Mouse (Mus musculus): ENCODE results near the gene Abr.

Abr gene

GRCm38 (mm10) chr11:76520889-76521288, 101.2 kb downstream of the Abr start:
- in situ Hi-C loops (cut with MboI, MseI): loop anchor here (5.0 kb wide), 1 partner anchor 81 kb away; no protein-coding TSS in a partner anchor

GRCm38 (mm10) chr11:76518613-76519012, 103.5 kb downstream of the Abr start:
- in situ Hi-C loops (cut with MboI, MseI): no loop called here

- in situ Hi-C loops (cut with MboI, MseI): no loop called here
Measured at GRCm38 (mm10) chr11:76518125-76518524, 104.0 kb downstream of the Abr start.

GRCm38 (mm10) chr11:76516951-76517350, 105.2 kb downstream of the Abr start:
- in situ Hi-C loops (cut with MboI, MseI): no loop called here

GRCm38 (mm10) chr11:76515123-76515522, 107.0 kb downstream of the Abr start:
- in situ Hi-C loops (cut with MboI, MseI): no loop called here

- in situ Hi-C loops (cut with MboI, MseI): no loop called here
Measured at GRCm38 (mm10) chr11:76510977-76511376, 111.1 kb downstream of the Abr start.

GRCm38 (mm10) chr11:76509751-76510723, 112.1 kb downstream of the Abr start:
- in situ Hi-C loops (cut with MboI, MseI): loop anchor here (10.0 kb wide), 1 partner anchor 1155 kb away; no protein-coding TSS in a partner anchor

GRCm38 (mm10) chr11:76508831-76509595, 113.1 kb downstream of the Abr start:
- in situ Hi-C loops (cut with MboI, MseI): loop anchor here (10.0 kb wide), 1 partner anchor 1156 kb away; no protein-coding TSS in a partner anchor

GRCm38 (mm10) chr11:76508125-76508524, 114.0 kb downstream of the Abr start:
- in situ Hi-C loops (cut with MboI, MseI): loop anchor here (10.0 kb wide), 1 partner anchor 1157 kb away; no protein-coding TSS in a partner anchor

GRCm38 (mm10) chr11:76507302-76508124, 114.6 kb downstream of the Abr start:
- in situ Hi-C loops (cut with MboI, MseI): loop anchor here (10.0 kb wide), 1 partner anchor 1157 kb away; no protein-coding TSS in a partner anchor

- in situ Hi-C loops (cut with MboI, MseI): loop anchor here (10.0 kb wide), 1 partner anchor 1158 kb away; no protein-coding TSS in a partner anchor
Measured at GRCm38 (mm10) chr11:76506514-76507228, 115.4 kb downstream of the Abr start.

- in situ Hi-C loops (cut with MboI, MseI): loop anchor here (10.0 kb wide), 1 partner anchor 1160 kb away; no protein-coding TSS in a partner anchor
Measured at GRCm38 (mm10) chr11:76505106-76505505, 117.0 kb downstream of the Abr start.

GRCm38 (mm10) chr11:76504058-76504457, 118.1 kb downstream of the Abr start:
- in situ Hi-C loops (cut with MboI, MseI): loop anchor here (10.0 kb wide), 1 partner anchor 1161 kb away; no protein-coding TSS in a partner anchor

- in situ Hi-C loops (cut with MboI, MseI): loop anchor here (10.0 kb wide), 1 partner anchor 1165 kb away; no protein-coding TSS in a partner anchor
Measured at GRCm38 (mm10) chr11:76499987-76500386, 122.1 kb downstream of the Abr start.

GRCm38 (mm10) chr11:76499564-76499963, 122.5 kb downstream of the Abr start:
- in situ Hi-C loops (cut with MboI, MseI): no loop called here

- in situ Hi-C loops (cut with MboI, MseI): no loop called here
Measured at GRCm38 (mm10) chr11:76497769-76498152, 124.4 kb downstream of the Abr start.

- in situ Hi-C loops (cut with MboI, MseI): no loop called here
Measured at GRCm38 (mm10) chr11:76497066-76497768, 124.9 kb downstream of the Abr start.

GRCm38 (mm10) chr11:76496086-76496771, 125.9 kb downstream of the Abr start:
- in situ Hi-C loops (cut with MboI, MseI): no loop called here

All from regulatory T cell (primary cell).